Mouse (Mus musculus) layer of hippocampus, adult 11-12 months (tissue): ENCODE results near the gene Map1s.

Experiments
- DNase-seq: peaks from one replicate; pipeline ENCODE4 v3.0.0; 2022; ENCODE audit warnings: low spot score

Gene Map1s

DNA sequence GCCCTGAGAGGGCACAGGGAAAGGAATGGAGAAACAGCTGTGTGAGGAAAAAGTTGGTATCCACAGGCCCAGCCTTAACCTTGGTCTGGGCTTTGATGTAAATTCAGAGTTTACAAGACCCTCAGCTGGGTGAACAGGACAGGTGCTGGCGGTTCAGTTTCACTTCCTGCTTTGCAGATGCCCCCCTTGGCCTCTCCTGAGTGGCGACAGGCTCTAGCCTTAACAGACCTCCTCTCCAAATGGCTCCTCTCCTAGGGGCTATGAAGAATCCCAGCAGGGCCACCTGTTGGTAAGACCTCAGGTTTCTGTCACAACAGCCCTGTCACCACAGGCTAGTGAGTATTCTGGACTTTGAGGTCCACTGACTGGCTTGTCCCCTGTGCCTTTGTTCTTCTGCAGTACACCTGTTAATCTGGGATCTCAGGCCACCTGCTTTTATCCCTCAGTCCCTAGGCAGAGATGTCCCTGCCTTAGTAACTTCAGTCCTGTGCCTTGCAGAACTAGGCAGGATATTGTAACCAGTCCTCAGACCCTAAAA is 7.0 kb upstream of the Map1s start:
- DNase-seq, result no peak

DNA sequence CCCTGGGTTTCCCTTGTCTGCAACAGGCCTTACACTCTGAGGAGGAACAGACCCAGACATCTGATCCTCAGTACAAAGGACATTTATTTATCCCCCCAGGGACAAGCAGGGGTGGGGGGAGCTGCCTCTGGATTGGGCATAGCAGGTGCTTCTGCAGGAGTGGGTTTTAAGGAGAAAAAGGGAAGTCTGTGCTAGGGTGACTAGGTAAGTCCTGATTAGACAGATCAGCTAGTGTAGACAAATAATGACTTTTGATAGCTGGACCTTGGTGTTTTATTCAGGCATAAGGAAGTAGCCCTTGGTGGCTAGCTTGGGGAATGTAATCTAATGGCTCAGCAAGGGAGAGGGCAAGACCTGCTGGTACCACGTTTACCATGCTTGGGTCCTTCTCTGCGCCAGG is 6.5 kb upstream of the Map1s start:
- DNase-seq, result no peak

DNA sequence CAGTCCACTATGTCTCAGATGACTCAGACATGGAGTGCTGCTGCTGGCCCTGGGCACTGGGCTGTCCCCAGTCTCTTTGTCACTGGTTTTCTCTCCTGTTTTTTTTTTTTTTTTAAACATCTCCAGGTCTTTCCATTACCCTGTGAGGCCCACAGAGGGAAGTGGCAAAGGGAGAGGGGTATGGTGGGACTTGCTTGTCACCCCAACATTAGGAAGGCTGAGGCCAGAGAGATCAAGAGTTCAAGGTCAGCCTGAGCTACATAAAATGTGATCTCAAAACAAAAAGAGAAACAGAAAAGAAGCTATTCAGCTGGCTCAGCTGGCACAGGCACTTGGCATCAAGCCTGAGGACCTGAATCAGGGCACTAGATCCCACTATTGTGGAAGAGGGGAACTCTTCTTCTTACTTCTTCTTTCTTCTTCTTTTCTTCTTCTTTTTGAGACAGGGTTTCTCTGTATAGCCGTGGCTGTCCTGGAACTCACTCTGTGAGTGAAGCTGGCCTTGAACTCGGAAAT is 4.8 kb upstream of the Map1s start:
- DNase-seq, result no peak

DNA sequence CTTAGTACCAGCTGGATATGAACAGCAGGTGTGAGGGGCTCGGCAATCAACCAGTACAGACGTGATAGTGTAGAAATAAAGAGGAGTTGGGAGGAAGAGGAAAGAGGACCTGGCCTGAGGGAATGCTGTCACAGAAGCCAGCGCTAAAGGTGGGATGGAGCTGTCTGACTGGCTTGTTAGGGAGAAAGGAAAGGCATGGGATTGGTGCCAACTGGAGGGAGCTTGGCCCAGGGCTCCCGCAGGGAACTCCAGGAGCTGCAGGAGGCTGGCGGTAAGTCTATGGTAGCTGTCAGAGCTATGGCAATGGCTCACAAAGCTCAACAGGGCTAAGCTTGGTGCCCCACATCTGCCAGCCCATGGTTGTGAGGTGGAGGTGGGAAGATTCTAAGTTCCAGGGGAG is 3.5 kb upstream of the Map1s start:
- no peak for DNase-seq

DNA sequence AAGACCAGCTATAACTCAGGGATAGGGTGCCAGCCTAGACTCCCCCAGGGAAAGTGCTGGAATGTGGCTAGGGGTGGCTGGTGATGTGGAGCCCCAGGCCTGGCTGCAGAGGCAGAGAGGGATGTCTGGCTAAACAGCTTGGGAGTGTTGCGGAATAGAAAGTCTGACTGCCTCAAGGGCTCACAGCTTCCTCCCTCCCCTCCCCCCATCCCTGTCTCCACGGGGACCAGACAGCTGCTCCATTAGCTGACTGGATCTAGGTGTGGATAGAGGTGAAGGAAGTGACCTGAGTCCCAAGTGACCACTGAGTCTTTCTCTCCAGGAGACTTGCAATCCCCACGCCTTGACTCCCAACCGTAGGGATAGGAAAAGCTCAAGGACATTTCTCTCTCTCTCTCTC is 2.6 kb upstream of the Map1s start:
- no peak for DNase-seq

DNA sequence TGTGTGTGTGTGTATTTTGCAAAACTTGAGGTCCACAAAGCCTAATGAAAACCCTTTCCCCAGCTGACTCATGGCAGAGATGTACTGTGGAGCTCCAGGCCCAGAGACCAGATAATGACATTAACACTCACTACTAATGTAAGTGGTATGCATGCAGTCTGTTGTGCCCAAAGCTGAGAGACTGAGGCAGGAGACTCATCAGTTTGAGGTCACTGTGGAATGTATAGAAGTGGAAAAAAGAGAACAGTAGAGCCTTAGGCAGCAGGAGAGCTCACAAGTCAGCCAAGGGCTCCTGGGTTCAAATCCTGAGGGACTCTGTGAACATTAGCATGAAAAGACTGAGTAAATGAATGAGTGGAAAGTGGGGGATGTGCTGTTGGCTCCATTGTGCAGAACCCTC is 2.1 kb upstream of the Map1s start:
- DNase-seq, result no peak

DNA sequence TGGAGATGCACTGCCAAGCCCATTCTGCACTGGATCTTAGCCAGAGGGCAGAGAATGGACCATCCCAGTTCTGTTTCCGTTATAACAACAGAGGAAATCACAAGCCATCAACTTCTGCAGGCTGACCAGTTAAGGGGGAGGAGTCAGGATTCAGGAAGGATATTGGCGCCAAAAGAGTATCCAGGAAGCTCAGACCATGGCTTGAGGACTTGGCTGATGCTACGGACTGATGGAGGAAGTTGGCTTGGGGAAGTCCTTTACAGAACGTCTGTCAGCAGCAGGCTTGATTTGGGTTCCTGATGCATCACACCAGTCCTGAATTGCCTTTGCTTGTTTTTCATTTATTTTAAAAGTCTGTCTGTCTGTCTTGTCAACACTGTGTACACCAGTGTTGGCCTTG is 1.2 kb upstream of the Map1s start:
- DNase-seq, result no peak

DNA sequence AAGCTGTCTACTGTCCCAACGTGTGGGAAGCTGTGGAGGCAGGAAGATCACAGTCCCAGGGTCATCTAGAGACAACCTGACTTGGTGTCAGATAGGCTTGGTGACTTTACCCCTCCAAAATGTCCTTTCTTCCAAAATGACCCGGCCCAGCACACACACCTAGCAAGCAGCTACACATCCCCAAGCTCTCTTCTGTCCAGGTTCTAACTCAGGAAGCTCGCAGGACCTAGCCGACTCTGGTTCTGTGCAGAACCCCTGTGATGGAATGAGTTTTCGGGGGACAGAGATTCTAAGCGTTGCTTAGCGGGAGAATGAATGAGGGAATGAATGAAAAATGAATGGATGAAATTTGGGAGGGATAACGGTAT is 285 bp upstream of the Map1s start:
- no peak for DNase-seq

DNA sequence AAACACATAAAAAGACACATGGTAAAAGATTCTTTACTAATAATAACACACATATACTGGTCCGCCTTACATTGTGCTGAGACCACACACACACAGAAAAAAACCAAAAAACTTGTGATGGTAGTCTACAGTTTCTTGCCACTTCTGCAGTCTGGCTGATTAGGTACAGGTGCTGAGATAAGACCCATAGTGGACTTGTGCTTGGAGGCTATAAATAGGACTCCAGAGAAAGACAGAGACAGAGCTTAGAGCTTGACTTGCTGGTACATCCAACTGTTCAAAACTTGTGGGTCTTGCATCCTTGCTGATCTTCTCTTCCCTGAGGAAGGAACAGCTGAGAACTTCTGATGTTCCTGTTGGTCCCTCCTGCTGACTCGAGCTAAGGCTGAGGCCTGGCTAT is 1.8 kb downstream of the Map1s start:
- no peak for DNase-seq

DNA sequence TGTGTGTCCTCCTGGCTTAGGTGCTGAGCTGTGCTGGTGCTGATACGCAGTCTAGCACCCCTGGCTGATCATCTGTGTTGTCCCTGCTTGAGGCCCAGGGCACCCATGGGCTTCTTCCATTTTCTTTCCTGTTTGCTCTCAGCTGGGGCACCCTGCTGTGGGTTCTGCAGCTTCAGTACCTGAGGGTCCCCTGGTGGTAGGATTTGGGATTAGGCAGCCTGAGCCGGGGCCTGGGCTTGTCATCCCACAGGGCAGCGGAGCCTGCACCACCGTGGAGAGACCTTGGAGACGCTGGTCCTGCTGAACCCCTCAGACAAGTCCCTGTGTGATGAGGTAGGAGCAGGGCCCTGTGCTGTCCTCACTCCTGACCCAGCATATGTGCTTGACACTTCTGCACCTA is 5.9 kb downstream of the Map1s start:
- DNase-seq, result no peak

DNA sequence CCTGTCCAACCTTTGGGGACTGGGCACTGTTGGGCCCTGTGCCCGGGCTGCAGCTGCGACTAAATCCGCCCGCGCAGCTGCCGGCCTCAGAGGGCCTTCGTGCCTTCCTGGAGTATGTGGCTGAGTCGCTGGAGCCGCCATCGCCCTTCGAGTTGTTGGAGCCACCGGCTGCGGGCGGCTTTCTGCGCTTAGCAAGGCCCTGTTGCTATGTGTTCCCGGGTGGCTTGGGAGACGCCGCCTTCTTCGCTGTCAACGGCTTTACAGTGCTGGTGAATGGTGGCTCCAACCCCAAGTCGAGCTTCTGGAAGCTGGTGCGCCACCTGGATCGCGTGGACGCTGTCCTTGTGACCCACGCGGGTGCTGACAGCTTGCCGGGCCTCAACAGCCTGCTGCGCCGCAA is 7.2 kb downstream of the Map1s start:
- no peak for DNase-seq

DNA sequence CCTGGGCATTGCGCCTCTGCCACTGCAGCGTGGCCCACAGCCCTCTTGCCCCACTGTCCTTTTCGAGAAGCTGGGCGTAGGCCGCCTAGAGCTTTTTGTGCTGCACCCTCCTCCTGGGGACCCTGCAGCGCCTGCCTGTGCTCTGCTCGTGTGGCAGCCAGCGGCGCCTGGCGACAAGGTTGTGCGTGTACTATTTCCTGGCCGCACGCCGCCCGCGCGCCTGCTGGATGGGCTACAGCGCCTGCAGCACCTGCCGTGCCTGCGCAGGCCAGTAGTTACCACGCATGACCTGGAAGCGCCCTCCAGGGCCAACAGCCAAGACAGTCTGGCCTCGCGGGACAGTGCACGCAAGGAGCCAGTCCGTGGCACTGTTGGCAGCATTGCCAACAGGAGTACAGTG is 7.8 kb downstream of the Map1s start:
- no peak for DNase-seq

DNA sequence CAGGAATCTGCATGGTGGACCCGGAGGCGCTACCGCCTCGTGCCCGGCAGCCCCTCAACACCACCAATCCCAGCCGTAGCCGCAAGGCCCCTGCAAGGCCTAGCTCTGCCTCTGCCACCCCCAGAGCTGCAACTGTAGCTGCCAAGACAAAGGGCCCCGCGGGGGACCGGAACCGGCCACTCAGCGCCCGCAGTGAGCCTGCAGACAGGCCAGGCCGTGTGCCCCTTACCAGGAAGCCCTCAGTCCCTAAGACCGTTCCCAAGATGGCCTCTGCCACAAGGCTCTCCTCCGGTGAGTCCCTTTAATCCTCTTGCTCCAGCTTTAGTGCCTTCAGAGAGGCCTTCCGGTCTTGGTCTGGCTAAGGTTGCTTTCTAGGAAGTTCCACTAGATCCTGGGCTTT is 9.0 kb downstream of the Map1s start:
- DNase-seq, result no peak

DNA sequence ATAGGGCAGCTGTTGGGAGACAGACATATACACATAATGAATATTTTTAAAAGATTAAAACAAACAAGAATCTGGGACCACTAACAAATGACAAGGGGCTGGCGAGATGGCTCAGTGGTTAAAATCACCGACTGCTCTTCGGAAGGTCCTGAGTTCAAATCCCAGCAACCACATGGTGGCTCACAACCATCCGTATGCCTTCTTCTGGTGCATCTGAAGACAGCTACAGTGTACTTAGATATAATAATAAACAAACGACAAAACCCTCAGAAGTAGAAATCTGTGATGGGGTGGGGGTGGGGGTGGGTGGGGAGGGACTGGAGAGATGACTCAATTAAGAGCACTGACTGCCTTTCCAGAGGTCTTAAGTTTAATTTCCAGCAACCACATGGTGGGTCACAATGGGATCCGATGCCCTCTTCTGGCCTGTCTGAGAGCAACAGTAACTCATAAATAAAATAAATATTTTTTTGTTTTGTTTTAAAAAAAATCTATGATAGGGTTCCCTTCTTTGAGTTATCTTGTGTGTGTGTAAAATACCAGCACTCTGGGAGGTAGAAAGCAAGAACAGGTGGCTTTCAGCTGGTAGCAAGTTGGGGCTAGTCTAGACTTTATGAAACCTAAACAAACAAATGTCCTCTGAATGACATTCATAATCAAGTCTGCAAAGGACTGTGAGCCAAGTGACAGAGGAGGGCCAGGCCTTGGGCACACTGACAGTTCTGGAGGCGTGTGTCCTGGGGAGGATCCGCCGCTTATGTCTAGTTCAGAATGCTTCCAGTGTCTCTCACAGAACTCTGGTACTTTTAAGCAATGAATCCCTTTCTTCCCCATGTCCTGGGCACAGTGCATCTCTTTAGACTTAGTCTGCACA is 14.6 kb downstream of the Map1s start:
- DNase-seq, result no peak

DNA sequence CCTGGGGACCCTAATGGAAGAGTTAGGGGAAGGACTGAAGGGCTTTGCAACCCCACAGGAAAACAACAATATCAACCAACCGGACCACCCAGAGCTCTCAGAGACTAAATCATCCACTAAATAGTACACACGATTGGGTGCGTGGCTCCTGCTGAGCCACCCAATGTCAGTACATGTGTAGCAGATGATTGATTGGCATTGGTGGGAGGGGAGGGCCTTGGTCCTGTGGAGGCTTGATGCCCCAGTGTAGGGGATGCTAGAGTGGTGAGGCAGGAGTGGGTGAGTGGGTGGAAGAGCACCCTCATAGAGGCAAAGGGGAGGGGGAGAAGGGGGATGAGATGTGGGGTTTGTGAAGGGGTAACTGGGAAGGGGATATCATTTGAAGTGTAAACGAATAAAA is 18.4 kb downstream of the Map1s start:
- DNase-seq, result no peak

DNA sequence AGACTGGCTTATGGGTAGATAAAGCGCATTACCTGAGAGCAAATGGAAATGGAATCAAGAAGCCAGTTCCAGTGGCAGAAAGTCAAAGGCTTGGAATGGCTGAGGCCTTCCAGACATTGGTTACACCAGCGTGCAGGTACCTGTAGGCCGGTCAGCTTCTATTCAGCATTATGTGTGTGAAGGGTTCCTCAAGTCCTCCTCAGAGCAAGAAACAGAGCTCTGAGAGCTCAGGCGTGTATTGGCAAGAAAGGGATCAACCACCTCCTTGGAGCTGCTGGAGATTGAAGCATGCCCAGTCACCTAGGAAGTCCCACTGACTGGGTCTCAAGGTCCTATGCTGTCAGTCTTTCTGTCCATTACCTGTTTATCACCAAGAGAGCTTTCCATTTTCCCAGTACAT is 20.0 kb downstream of the Map1s start:
- no peak for DNase-seq

DNA sequence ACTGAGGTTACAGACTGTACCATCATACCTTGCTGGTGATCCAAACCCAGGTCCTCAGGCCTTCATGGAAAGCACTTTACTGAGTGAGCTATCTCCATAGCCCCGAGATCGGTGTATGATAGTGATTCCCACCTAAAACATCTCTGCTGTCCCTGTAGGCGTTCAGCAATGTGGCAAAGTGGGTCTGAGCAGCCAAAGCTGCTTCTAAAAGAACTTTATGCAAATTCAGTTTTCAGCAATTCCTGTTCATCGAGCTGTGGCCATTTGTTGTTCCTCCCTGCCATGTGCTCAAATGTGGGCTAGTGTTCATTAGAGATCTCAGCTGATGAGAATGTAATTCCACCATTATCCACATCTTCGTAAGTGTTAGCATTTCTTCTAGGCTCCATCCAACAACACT is 20.7 kb downstream of the Map1s start:
- DNase-seq, result no peak

DNA sequence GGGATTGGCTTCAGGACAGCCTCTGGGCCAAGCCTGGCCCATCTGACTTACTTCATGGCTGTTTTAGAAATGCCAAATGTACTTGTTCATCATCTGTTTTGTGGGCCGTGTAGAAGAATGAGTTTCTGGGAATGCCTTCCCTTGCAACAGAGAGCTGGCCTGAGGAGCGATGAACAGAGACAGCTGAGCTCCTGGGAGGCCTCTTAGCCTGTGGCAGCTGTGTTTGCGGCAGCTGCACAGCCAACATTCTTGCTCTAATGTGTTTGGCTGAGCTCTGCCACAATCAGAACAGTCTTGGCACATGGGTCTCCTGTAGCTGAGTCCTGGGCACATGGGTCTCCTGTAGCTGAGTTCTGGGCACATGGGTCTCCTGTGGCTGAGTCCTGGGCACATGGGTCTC is 22.4 kb downstream of the Map1s start:
- DNase-seq, result no peak

DNA sequence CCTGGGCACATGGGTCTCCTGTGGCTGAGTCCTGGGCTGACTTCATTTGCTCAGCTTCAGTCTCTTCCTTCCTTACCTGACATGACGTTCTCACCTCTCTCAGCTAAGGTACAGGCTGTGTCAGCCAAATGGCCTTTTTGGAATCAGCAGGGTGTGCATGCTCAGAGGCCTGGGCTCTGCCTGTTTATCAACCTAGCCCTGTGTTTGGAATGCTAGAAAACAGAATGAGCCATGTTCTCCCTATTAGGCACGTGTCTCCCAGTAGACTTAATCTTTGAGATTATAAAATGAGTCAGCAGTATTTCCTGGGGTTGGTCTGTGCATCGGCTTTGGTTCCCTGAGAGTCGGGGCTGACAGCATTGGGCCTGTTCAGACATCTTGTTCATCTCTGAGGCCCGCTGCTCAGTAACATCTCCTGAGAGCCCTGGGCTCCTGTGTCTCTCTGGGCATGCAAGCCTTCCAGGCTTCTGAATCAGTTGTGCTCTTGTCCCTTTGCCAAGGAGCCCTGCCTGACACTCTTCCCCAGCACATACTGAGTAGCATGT is 23.1 kb downstream of the Map1s start:
- DNase-seq, result no peak

DNA sequence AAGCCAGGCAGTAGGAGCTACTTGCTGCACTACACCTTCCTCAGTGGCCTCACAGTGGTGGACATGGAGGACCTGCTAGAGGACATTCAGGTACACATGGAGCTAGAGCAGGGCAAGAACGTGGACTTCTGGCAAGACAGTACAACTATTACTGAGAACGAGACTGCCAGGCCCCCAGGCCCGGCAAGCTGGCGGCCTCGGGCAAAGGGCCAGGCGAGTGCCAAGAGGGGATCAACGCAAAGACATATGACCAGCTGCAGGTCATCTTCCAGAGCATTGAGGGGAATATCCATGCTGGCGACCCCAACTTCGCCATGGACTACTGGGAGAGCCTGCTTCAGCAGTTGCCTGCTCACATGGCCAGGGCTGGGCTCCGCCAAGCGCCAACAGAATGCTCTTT is 26.0 kb downstream of the Map1s start:
- DNase-seq, result no peak

DNA sequence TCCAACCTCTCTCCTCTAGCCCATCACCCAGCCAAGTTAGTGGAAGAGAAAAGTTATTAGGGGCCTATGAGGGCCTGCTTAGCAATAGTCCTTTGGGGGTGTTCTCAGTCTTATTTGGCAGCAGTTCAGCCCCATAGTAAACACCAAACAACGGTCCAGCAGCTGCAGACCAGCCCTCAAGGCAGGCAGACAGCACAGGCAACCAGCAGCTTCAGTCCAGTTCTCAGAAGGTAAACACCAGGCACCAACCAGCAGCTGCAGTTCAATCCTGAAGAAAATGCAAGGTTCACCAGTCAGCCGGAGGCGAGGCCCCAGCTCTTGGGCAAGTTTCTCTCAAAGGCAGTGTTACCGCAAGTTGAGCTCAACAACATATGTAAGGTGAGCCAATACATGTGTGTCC is 27.3 kb downstream of the Map1s start:
- DNase-seq, result no peak

DNA sequence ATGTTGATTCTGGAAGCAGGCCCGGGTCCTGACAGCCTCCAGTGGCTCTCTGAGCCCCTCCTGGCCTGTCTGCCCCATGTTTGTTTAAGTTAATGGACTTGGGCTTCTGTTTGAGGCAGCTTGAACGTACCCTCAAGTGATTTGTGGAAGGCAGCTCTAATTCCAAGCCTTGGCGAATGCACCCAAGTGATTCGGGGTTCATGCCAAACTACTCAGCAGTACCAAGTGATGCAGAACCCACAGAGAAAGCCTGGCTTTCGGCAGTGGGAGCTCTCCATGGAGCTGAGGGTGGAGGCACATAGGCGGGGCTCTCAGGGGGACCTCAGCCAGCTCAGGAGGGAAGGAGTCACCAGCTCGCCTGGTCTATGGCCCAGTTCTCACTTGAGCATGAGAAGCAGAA is 29.1 kb downstream of the Map1s start:
- no peak for DNase-seq

DNA sequence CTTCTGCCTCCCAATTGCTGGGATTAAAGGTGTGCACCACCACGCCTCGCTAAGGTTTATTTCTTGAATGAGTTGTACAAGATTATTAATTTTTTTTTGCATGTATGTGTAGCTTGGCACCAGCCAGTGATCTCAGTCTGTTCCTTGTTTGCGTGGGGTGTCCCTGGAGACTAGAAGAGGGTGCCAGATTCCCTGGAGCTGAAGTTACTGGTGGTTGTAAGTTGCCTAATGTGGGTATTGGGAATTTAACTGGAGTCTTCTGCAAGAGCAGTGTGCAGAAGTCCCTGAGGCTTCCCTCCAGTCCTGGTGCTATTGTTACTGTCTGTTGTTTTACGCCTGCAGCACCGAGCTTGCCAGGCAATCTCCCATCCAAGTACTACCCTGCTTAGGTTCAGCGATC is 31.5 kb downstream of the Map1s start:
- no peak for DNase-seq

DNA sequence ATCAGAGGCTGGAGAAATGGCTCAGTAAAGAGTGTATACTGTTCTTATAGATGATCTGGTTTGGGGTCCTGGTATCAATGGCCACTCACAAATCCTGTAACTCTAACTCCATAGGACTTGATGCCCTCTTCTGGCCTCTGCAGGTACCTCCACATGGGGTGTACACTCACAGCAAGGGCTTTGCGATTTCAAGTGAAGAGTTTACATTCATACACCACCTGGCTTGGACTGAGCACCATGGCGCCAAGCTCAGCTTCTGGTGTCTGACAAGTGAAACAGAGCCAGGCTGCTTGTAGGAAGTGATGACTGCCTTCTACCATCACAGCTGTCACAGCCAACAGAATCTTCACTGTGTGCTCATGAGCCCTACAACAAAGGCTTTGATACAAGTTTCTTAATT is 35.7 kb downstream of the Map1s start:
- DNase-seq, result no peak
